Mouse (Mus musculus) midbrain, embryonic 11.5 days (tissue): ENCODE results near the gene Brca2. TPM values are rescaled to one million over a fixed set of nuclear protein-coding genes. Genes with fewer than 3 reads are reported as not detected.
A peak's percentile ranks its signal among the peaks of the same experiment; 100 is the strongest.

ENCODE experiments used
- ATAC-seq: fragments of 200-750 bp; cut with Nextera tagmentation; 2 replicates; pipeline ENCODE4 v1.8.0; 2017; ENCODE audit warnings: moderate TSS enrichment, moderate library complexity; ENCODE audit not compliant: low FRiP score
- DNase-seq: peaks from one replicate; pipeline ENCODE4 v3.0.0; 2015; ENCODE audit warnings: low spot score; ENCODE audit errors: missing footprints
- H3K27ac ChIP-seq: fragments of 300-500 bp; sonication (generic); 2 replicates; pipeline ENCODE4 v1.5.1; 2014; ENCODE audit warnings: low read depth, low read length
- H3K27me3 ChIP-seq: fragments of 300-500 bp; sonication (generic); 2 replicates; pipeline ENCODE4 v1.6.1; 2014; ENCODE audit warnings: mild to moderate bottlenecking, low read length, moderate library complexity, mixed read lengths; ENCODE audit not compliant: control insufficient read depth, insufficient read depth
- H3K36me3 ChIP-seq: fragments of 300-500 bp; sonication (generic); 2 replicates; pipeline ENCODE4 v1.6.1; 2014; ENCODE audit warnings: mild to moderate bottlenecking, low read length, moderate library complexity, mixed read lengths; ENCODE audit not compliant: control insufficient read depth, insufficient read depth
- H3K4me1 ChIP-seq: fragments of 300-500 bp; sonication (generic); 2 replicates; pipeline ENCODE4 v1.6.1; 2014; ENCODE audit warnings: low read length; ENCODE audit not compliant: control insufficient read depth, insufficient read depth
- H3K4me2 ChIP-seq: fragments of 300-500 bp; sonication (generic); 2 replicates; pipeline ENCODE4 v1.6.1; 2014; ENCODE audit warnings: mild to moderate bottlenecking, moderate library complexity
- H3K4me3 ChIP-seq: fragments of 300-500 bp; sonication (generic); 2 replicates; pipeline ENCODE4 v1.5.1; 2014; ENCODE audit warnings: low read depth, low read length
- H3K9ac ChIP-seq: fragments of 300-500 bp; sonication (generic); 2 replicates; pipeline ENCODE4 v1.6.1; 2014; ENCODE audit warnings: low read length
- H3K9me3 ChIP-seq: fragments of 300-500 bp; sonication (generic); 2 replicates; pipeline ENCODE4 v1.6.1; 2016; ENCODE audit warnings: low read length; ENCODE audit not compliant: control insufficient read depth
- WGBS: fragments of 180-500 bp; shearing (Covaris S2); extraction: QIAGEN DNeasy Blood & Tissue Kit; methylation state at CpG from one replicate; pipeline ENCODE4 v1.1.7; 2014; 5-methylcytosine and 5-hydroxymethylcytosine counted together
- polyA plus RNA-seq: library from polyadenylated mRNA; unstranded; fragments of >200 nt; fragmentation: Nextera tagmentation; extraction: Ambion mirVana; gene quantifications from 2 replicates; pipeline ENCODE4 v1.2.1, GENCODE M21; 2014

Brca2 gene
- polyA plus RNA-seq, 1 experiment from 2014 or later: 21.5 TPM

GRCm38 (mm10) chr5:150616216-150616615 is 93.8 kb downstream of the Brca2 start:
- no peak overlapping the region for H3K4me3 ChIP-seq
- H3K36me3 ChIP-seq: no peaks in the 10 kb centered on the region
- no peak overlapping the region for H3K9ac ChIP-seq
- 92% methylated on average over 2 of the region's 2 CpGs for WGBS
- H3K27ac ChIP-seq: no peak overlapping the region
- ATAC-seq (no peak), DNase-seq (peak; percentile 41)
- H3K4me1 ChIP-seq: no peaks in the 10 kb centered on the region
- no peaks in the 10 kb centered on the region for H3K9me3 ChIP-seq
- H3K27me3 ChIP-seq: no peaks in the 10 kb centered on the region
- no peak overlapping the region for H3K4me2 ChIP-seq

DNA sequence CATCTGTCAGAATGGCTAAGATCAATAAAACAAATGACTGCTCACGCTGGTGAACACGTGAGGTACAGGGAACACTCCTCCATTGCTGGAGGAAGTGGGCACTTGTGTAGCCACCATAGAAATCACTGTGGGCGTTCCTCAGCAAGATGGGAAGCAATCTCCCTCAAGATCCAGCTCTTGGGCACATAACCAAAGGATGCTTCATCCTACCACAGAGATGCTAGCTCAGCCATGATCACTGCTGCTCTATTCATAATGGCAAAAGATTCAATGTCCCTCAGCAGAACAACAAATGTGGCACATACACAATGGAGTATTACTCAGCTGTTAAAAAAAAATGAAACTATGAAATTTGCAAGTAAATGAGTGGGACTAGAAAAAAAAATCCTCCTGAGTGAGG is 94.3 kb downstream of the Brca2 start:
- no peak overlapping the region for H3K9ac ChIP-seq
- 81% methylated on average over 3 of the region's 3 CpGs for WGBS
- no peak for ATAC-seq
- no peaks in the 10 kb centered on the region for H3K4me1 ChIP-seq
- no peaks in the 10 kb centered on the region for H3K9me3 ChIP-seq
- H3K4me2 ChIP-seq: no peak overlapping the region
- no peaks in the 10 kb centered on the region for H3K36me3 ChIP-seq
- H3K27me3 ChIP-seq: no peaks in the 10 kb centered on the region
- peak; percentile 69 for DNase-seq
- no peak overlapping the region for H3K27ac ChIP-seq
- H3K4me3 ChIP-seq: no peak overlapping the region

DNA sequence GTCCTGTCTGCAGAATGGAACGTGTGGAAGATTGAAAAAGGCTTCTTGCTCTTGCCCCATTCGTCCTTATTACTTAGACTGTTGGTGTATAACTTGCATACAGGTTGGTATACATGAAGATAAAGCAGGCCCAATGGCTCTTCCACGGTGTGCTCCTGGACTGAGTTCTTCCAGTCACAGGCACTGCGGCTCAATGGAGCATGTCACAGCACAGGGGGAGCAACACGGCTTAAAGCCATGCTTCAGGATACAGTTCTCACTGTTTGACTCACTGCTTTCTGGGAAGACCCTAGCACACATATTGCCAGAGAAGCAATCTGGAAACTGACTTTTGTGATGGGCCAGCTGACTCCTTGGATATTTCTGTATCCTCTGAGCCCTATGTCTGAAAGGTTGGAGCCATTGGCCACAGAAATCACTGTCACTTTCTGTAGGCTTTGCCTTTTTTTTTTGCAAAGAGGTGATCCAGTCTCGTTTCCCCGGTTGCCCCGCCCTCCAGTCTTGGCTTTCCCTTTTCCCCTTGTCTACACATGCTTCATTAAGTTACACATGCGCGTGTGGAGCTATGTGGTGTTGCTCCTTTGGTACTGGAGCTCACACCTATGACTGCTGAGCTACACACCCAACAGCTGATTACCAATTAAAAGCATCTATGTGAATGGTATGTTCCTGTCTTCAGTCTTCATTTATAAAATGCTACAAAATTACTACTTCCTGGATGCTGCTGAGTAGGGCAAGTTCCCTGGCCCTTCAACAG is 96.3 kb downstream of the Brca2 start:
- DNase-seq: peak; percentile 69
- no peaks in the 10 kb centered on the region for H3K4me1 ChIP-seq
- H3K9ac ChIP-seq: no peak overlapping the region
- ATAC-seq: no peak
- 91% methylated on average over 10 of the region's 10 CpGs for WGBS
- no peaks in the 10 kb centered on the region for H3K36me3 ChIP-seq
- H3K9me3 ChIP-seq: no peaks in the 10 kb centered on the region
- no peak overlapping the region for H3K27ac ChIP-seq
- H3K27me3 ChIP-seq: no peaks in the 10 kb centered on the region
- no peak overlapping the region for H3K4me3 ChIP-seq
- H3K4me2 ChIP-seq: no peak overlapping the region

Other genes starting within 250 kb of the Brca2 start
- not detected in 2 replicates for gene Zar1l, start 4.5 kb upstream of the Brca2 start, polyA plus RNA-seq
- 2.8 and 3.5 TPM in 2 replicates for gene N4bp2l1, start 74.6 kb downstream of the Brca2 start, polyA plus RNA-seq
- 40.5 and 42.1 TPM in 2 replicates for gene N4bp2l2, start 143.6 kb downstream of the Brca2 start, polyA plus RNA-seq
- gene Pds5b, start 151.1 kb downstream of the Brca2 start, polyA plus RNA-seq: 48.9 and 49.3 TPM in 2 replicates